Mouse (Mus musculus) lung, postnatal 36 days (tissue): ENCODE results near the gene Nme4.
"Not testable (repeated sequence)": the region's sequence is repeated elsewhere in the genome, so short reads cannot be mapped to it uniquely, and the experiment has no call there.

Experiments
- DNase-seq: peaks from one replicate; pipeline ENCODE4 v3.0.0; 2022; ENCODE audit warnings: mixed read lengths

The Nme4 gene

GRCm38 (mm10) chr17:26095121-26095740 lies at the start of gene Nme4:
Gene Nme4 (minus strand): TSS chr17:26095602.
- DNase-seq: peak; percentile 34

GRCm38 (mm10) chr17:26143386-26143785 lies 48.0 kb upstream of the Nme4 start:
- DNase-seq: no peak

- DNase-seq: no peak
Measured at GRCm38 (mm10) chr17:26142796-26143195, 47.4 kb upstream of the Nme4 start.

- DNase-seq: peak; percentile 47
Measured at GRCm38 (mm10) chr17:26138901-26139381, 43.5 kb upstream of the Nme4 start.

- DNase-seq: peak; percentile 98
Measured at GRCm38 (mm10) chr17:26138239-26138836, 42.9 kb upstream of the Nme4 start, which contains the start of gene Axin1. Gene Axin1 (plus strand): TSS chr17:26138688.

- no peak for DNase-seq
Measured at GRCm38 (mm10) chr17:26137751-26138130, 42.3 kb upstream of the Nme4 start.

- no peak for DNase-seq
Measured at GRCm38 (mm10) chr17:26137106-26137750, 41.8 kb upstream of the Nme4 start.

GRCm38 (mm10) chr17:26131856-26132853 lies 36.8 kb upstream of the Nme4 start:
- no peak for DNase-seq

GRCm38 (mm10) chr17:26131062-26131732 lies 35.8 kb upstream of the Nme4 start:
- DNase-seq: no peak

GRCm38 (mm10) chr17:26125226-26125625 lies 29.8 kb upstream of the Nme4 start:
- no peak for DNase-seq

- no peak for DNase-seq
Measured at GRCm38 (mm10) chr17:26124560-26124959, 29.2 kb upstream of the Nme4 start.

GRCm38 (mm10) chr17:26123267-26123684 lies 27.9 kb upstream of the Nme4 start, which contains the start of gene Mrpl28:
Gene Mrpl28 (plus strand): TSS chr17:26123500.
- peak; percentile 96 for DNase-seq

GRCm38 (mm10) chr17:26122431-26123140 lies 27.2 kb upstream of the Nme4 start:
- DNase-seq: no peak

GRCm38 (mm10) chr17:26119766-26120710 lies 24.6 kb upstream of the Nme4 start:
- peak; percentile 74 for DNase-seq

GRCm38 (mm10) chr17:26116503-26117258 lies 21.3 kb upstream of the Nme4 start:
- no peak for DNase-seq

- DNase-seq: no peak
Measured at GRCm38 (mm10) chr17:26115956-26116487, 20.6 kb upstream of the Nme4 start.

- DNase-seq: peak; percentile 74
Measured at GRCm38 (mm10) chr17:26115205-26115898, 19.9 kb upstream of the Nme4 start.

- not testable (repeated sequence) for DNase-seq
Measured at GRCm38 (mm10) chr17:26114461-26114860, 19.1 kb upstream of the Nme4 start.
